Mouse (Mus musculus): ENCODE measurements around the gene Gbp6. TPM values are rescaled to one million over a fixed set of nuclear protein-coding genes. Genes with fewer than 3 reads are reported as not detected.

Gbp6 gene
- 0.23 and 0.40 TPM in 2 replicates for polyA plus RNA-seq (2012; rRNA removed)

GRCm38 (mm10) chr5:105293226-105294165 is at the start of gene Gbp6, which contains the start of gene Gm43302:
Gene Gbp6 (minus strand): TSS chr5:105293698.
Gene Gm43302 (minus strand): TSS chr5:105293695.

GRCm38 (mm10) chr5:105239483-105240047 is 53.9 kb downstream of the Gbp6 start, which contains the start of gene Gbp10:
Gene Gbp10 (minus strand): TSS chr5:105239533.

Other genes with a start within 250 kb of the Gbp6 start
- gene Gbp9, start 154.2 kb downstream of the Gbp6 start, polyA plus RNA-seq (2012; rRNA removed), result 0.17 and 0.50 TPM in 2 replicates
- gene Gbp8, start 154.2 kb downstream of the Gbp6 start, polyA plus RNA-seq (2012; rRNA removed), result 0.08 TPM in 1 of 2 replicates, not detected in the other
- 0.27 and 1.2 TPM in 2 replicates for gene Gbp4, start 154.1 kb downstream of the Gbp6 start, polyA plus RNA-seq (2012; rRNA removed)
- gene Gbp10, start 54.2 kb downstream of the Gbp6 start, polyA plus RNA-seq (2012; rRNA removed), result 0.05 TPM in 1 of 2 replicates, not detected in the other
- 0.13 TPM in 1 of 2 replicates, not detected in the other for gene Gm43302, start within 50 bp of the Gbp6 start, polyA plus RNA-seq (2012; rRNA removed)
- gene Lrrc8b, start 122.1 kb upstream of the Gbp6 start, polyA plus RNA-seq (2012; rRNA removed), result 1.4 and 2.1 TPM in 2 replicates
- 5.4 and 8.0 TPM in 2 replicates for gene Lrrc8c, start 225.7 kb upstream of the Gbp6 start, polyA plus RNA-seq (2012; rRNA removed)